Mouse (Mus musculus) heart, postnatal 25 days (tissue): Measurements from ENCODE around the gene Lrrk1. TPM values are rescaled to one million over a fixed set of nuclear protein-coding genes. Genes with fewer than 3 reads are reported as not detected.
A peak's percentile ranks its signal among the peaks of the same experiment; 100 is the strongest.

Experiments used
- DNase-seq: peaks from one replicate; pipeline ENCODE4 v3.0.0; 2022; ENCODE audit warnings: low spot score
- intact Hi-C: fragments of 180-260 bp; cut with DNase I; formaldehyde crosslinking; loops from one replicate; pipeline ENCODE4 v1.15.1; 2025
- total RNA-seq, 2 experiments: library from RNA; stranded (reverse); gene quantifications; 2 replicates each; pipeline ENCODE4 v1.2.3; 2021

The Lrrk1 gene
- total RNA-seq = 10 to 100 TPM in 1 of 2 experiments, 1 to 10 TPM in 1; 9.9 to 10.5 TPM

DNA sequence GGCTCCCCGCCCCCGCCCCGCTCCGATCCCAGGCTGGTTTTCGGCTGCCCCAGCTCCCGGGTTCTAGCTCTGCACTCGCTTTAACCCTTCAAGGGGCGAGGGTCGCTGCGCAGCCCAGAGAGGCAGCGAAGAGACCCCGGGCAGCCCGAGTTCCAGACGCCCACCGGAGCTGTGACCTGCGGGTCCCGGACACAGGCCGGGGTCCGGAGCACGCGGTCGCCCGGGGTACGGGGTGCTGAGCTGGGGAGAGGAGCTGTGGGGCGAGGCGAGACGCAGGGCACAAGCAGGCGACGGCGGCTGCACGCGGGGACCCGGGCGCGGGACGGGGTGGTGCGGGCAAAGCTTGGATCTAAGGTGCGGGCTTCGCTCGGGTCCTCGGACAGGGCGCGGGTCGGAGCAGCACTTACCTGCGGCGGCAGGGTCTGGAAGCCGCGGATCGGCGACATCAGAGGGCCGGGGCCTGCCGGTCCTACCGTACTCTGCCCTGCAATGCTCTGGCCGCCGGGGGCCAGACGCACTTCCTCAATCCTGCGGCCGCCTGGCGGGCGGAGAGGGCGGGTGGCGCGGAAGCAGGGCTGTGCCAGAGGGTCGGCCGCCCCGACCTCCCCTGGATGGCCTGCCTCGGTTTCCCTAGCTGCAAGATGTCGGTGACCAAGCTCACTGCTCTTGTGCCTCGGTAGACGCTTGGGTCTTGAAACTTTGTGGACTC lies at the start of gene Lrrk1:
Gene Lrrk1 (minus strand): TSS at position 538 of the 709 bp plus-strand sequence.
- intact Hi-C loops = loop anchor here (2.0 to 5.0 kb wide), 2 partner anchors 45 to 286 kb away; no protein-coding TSS in a partner anchor
- DNase-seq = peak; percentile 39

DNA sequence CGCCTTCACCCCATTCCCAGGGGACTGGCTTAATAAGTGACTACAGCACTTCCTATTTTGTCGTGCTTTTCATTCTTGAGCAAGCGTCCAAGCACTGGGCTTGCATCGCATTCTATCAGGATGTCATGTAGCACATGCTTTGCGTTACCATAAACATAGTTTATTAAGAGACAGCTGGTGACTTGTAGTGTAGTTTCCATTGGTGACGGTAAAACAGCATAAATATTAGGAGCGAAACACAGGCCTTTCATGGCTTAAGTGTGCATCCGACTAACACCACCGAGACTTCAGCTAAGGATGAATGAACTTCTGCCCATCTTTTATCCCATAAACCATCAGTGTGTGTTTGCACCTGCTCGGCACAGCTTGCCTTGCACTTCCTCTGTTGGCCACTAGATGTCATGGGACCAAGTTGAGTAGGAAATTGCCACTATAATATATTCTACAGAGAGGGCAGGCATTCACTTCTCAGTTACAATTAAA lies 46.3 kb upstream of the Lrrk1 start:
- no peak for DNase-seq
- intact Hi-C loops = loop anchor here (1.0 kb wide), 1 partner anchor 227 kb away; no protein-coding TSS in a partner anchor

DNA sequence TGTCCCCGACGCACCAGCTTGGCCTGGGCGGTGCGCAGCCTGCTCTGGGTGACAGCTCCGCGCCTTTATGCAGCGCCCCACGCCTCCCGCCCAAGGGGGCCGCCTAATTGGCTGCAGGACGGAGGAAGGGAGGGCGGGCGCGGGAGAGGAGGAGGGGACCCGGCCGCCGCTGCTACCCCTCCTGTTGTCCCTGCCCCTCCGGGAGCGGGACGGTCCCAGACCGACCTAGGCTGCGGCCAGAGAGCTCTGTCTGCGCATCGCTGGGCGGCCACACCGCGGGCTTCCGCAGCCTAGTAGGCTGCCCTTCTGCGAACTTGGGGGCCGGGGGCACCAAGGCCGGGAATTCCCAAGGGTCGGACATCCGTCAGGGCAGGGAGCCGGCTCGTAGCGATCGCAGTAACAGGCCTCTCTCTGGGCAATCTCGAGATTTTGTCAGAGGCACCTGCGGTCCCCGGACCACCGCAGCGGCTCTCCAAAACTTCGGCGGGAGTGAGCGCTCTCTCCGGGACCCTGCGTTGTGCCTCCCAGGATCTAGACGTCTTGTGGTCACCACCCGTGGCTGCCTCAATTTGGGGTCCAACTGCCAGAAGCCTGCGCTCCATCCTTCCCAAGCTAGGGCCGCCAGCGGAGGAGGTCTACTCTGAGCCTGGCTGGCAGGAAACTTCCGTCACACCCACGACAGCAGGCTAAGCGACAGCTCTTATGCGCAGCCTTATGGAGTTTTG lies 39.4 kb upstream of the Lrrk1 start, which contains the start of gene Aldh1a3:
Gene Aldh1a3 (minus strand): TSS at position 81 of the 725 bp plus-strand sequence.
- intact Hi-C loops = no loop called here

DNA sequence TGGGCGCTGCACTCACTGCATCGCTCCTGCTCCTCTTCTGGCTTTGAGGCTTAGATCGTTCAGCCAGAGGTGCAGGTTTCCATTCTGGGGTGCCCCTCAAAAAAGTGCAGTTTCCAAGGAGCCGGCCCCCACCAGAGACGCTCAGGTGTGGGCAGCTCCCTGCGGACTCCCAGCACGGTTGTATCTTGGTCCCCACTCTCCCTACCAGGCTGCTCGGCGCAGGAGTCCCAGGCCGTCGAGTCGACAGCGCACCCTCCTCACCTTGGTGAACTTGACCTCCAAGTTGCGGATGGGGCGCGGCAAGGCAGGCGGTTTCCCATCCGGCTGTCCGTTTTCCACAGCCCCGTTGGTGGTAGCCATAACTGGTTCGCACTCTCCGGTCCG lies 38.9 kb upstream of the Lrrk1 start:
- no peak for DNase-seq
- intact Hi-C loops = no loop called here

More for the DNA sequence above, 39.4 kb upstream of the Lrrk1 start, which contains the start of gene Aldh1a3:
- peak; percentile 53 for DNase-seq

DNA sequence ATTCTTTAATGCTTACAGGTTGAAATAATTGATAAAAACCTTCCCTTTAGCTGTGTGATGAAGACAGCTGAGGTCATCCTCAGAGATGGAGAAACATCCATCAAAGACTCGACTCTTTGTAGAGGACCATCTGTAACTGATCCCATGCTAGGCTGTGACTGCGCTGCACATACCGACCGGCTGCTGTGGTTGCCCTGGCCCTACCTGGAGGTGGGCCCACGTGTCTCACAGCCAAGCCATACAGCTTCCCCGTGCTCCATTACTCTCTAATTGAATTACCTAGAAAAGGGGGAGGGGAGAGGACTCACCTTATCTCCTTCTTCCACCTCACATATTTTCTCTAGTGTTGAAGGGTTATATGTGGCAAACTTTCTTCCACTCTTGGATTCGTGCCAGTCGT lies 33.8 kb upstream of the Lrrk1 start:
- intact Hi-C loops = no loop called here
- DNase-seq = no peak

DNA sequence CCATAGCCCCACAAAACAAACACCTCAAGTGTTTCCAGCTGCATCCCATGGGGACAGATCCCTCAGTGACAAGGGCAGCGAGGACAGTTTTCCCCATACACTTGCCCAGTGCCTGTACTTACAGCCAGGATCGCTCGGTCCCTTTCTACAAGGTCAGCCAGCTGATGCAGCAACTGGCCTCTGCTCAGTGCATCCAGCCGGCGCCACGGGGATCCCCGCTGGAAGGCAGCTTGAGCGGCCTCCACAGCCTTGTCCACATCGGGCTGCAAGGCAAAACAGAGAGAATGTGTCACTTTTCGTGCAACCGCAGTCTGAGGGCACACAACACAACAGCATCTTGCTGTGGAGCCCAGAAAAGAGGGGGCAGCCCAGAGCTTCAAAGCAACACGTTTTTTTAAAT lies 30.8 kb upstream of the Lrrk1 start:
- DNase-seq = no peak
- intact Hi-C loops = no loop called here

- intact Hi-C loops = no loop called here
- no peak for DNase-seq
These were observed 28.7 kb upstream of the Lrrk1 start for GRCm38 (mm10) chr7:66416829-66417228.

DNA sequence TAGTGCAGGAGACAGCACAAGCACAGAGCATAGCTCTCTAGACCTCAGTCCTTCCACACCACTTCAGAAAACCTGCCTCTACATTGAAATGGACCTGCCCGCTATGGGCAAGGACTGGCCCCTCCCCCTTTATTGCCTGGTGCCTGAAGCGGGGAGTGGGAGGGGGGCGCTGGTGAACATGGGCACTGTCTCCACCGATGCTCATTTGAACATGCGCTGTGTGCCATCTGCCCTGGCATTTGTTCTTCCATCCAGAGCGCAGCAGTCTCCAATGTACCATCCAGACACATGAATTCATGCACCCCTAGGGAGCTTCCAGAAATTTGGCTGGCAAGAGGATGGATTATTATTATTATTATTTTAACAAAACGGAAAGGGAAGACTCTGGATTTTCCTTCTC lies 24.9 kb upstream of the Lrrk1 start:
- no peak for DNase-seq
- intact Hi-C loops = no loop called here

- no peak for DNase-seq
- intact Hi-C loops = loop anchor here (1.0 kb wide), 1 partner anchor 252 kb away; no protein-coding TSS in a partner anchor
These were observed 21.3 kb upstream of the Lrrk1 start for GRCm38 (mm10) chr7:66409433-66409832.

GRCm38 (mm10) chr7:66406971-66407370 lies 18.8 kb upstream of the Lrrk1 start:
- no peak for DNase-seq
- intact Hi-C loops = no loop called here

GRCm38 (mm10) chr7:66405951-66406721 lies 18.0 kb upstream of the Lrrk1 start:
- no peak for DNase-seq
- intact Hi-C loops = no loop called here

- intact Hi-C loops = no loop called here
- no peak for DNase-seq
These were observed 17.4 kb upstream of the Lrrk1 start for GRCm38 (mm10) chr7:66405541-66405940.

GRCm38 (mm10) chr7:66404802-66405201 lies 16.7 kb upstream of the Lrrk1 start:
- DNase-seq = no peak
- intact Hi-C loops = no loop called here

GRCm38 (mm10) chr7:66404141-66404540 lies 16.0 kb upstream of the Lrrk1 start:
- DNase-seq = no peak
- intact Hi-C loops = no loop called here

DNA sequence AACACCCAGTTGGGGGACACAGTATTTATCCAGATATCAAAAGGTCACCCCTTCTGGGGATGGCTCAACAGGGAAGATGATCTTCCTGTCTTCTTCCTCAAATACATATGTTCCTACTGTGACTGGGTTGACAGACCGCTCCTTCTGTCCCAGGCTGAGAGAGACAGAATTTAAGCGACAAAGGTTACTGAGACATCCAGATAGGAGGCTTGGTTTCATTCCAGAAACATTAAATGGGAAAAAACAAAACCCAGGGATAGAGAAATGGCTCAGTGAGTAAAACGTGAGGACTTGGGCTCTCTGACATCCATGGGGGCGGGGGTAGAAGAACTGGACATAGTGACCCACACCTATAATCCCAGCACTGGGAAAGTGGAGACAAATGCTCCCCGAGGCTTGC lies 14.7 kb upstream of the Lrrk1 start:
- intact Hi-C loops = no loop called here
- no peak for DNase-seq

DNA sequence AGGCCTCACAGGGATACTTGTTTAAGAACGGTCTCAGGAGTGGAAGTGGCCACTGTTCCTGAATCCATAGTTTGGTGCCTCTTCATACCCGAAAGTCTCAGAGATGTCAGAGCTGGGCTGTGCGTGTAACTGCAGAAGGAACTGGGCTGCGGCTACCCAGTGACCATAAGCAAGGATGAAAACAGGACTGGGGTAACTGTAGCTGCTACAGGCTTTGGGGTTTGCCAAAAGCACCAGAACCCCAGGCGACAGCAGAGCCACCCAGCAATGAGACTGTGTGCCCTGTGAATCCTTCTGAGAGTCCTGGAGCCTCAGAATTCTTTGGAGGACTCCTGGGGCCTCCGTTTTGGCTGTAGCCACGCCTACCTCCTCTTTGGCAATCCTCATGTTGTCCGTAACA lies 13.5 kb upstream of the Lrrk1 start:
- no peak for DNase-seq
- intact Hi-C loops = no loop called here

GRCm38 (mm10) chr7:66397288-66397687 lies 9.1 kb upstream of the Lrrk1 start:
- no peak for DNase-seq
- intact Hi-C loops = no loop called here

- intact Hi-C loops = loop anchor here (1.0 to 5.0 kb wide), 3 partner anchors 46 to 287 kb away; no protein-coding TSS in a partner anchor
- DNase-seq = peak; percentile 56
These were observed 727 bp upstream of the Lrrk1 start for GRCm38 (mm10) chr7:66388621-66389532.

GRCm38 (mm10) chr7:66387419-66387812 lies 734 bp downstream of the Lrrk1 start:
- intact Hi-C loops = loop anchor here (5.0 kb wide), 1 partner anchor 285 kb away; no protein-coding TSS in a partner anchor
- DNase-seq = no peak
